Mouse (Mus musculus) CH12.LX (cell line): ENCODE measurements around the gene Grin2c.

Experiments
- BHLHE40 ChIP-seq: IDR thresholded peaks from 2 replicates; pipeline ENCODE4 v1.6.1; 2011; ENCODE audit warnings: mild to moderate bottlenecking, low read depth, low read length, improper control_type of control experiment
- CHD2 ChIP-seq: IDR thresholded peaks from 2 replicates; pipeline ENCODE4 v1.6.1; 2011; ENCODE audit warnings: low read length, improper control_type of control experiment
- CTCF ChIP-seq, 2 experiments: IDR thresholded peaks in 1 of 2; conservative IDR thresholded peaks in 1 of 2; 2 replicates each; pipeline ENCODE4 v1.5.1; 2011 to 2012; ENCODE audit warnings: low read depth in 2 of 2, low read length in 2 of 2, improper control_type of control experiment in 1 of 2, inconsistent platforms in 1 of 2, mild to moderate bottlenecking in 1 of 2, moderate library complexity in 1 of 2
- ETS1 ChIP-seq: conservative IDR thresholded peaks from 2 replicates; pipeline ENCODE4 v1.6.1; 2012; ENCODE audit warnings: low read depth, mild to moderate bottlenecking, inconsistent platforms, low read length, improper control_type of control experiment, moderate library complexity
- MYC ChIP-seq: IDR thresholded peaks from 2 replicates; pipeline ENCODE4 v1.6.1; 2011; ENCODE audit warnings: low read depth, mild to moderate bottlenecking, improper control_type of control experiment, low read length
- POLR2A ChIP-seq: IDR thresholded peaks from 2 replicates; pipeline ENCODE4 v1.6.1; 2011; ENCODE audit warnings: low read depth, mild to moderate bottlenecking, improper control_type of control experiment, low read length
- RAD21 ChIP-seq: IDR thresholded peaks from 2 replicates; pipeline ENCODE4 v1.6.1; 2011; ENCODE audit warnings: low read depth, mild to moderate bottlenecking, low read length, improper control_type of control experiment, moderate library complexity
- USF1 ChIP-seq: IDR thresholded peaks from 2 replicates; pipeline ENCODE4 v1.6.1; 2014; ENCODE audit warnings: low read depth, mild to moderate bottlenecking, inconsistent platforms, low read length, improper control_type of control experiment

GRCm38 (mm10) chr11:115274178-115274577, 7.1 kb upstream of the Grin2c start:
- TF ChIP-seq ETS1 = peak; percentile 68
- no peak for TF ChIP-seq CTCF (conservative IDR thresholded peaks at IDR 0.05 in 1 of 2, IDR thresholded peaks at IDR 0.05 in 1 of 2; ENCODE audit: low read depth in 2 of 2, low read length in 2 of 2)
- TF ChIP-seq BHLHE40 = no peak
- TF ChIP-seq POLR2A = no peak
- no peak for TF ChIP-seq USF1
- TF ChIP-seq RAD21 = no peak
- 0 out of 2 replicates have a peak, but pooled peaks have one; percentile 9 for TF ChIP-seq CHD2
- no peak for TF ChIP-seq MYC
